Mouse (Mus musculus): Measurements from ENCODE around the gene Actr2. TPM values are rescaled to one million over a fixed set of nuclear protein-coding genes. Genes with fewer than 3 reads are reported as not detected.

The Actr2 gene
- polyA plus RNA-seq, 1 experiment, result 194 TPM

- Histone ChIP-seq H3K4me3 (ENCODE audit: insufficient read depth, low read length) (no peak overlapping the region), H3K27ac (ENCODE audit: insufficient read depth, low read length) (no peak overlapping the region), H3K4me1 (ENCODE audit: control insufficient read depth, insufficient read depth, low read length) (no peaks in the 10 kb centered on the region)
- TF ChIP-seq POLR2A (IDR thresholded peaks at IDR 0.05; ENCODE audit: low read depth, low read length), result no peak
These were observed 90.3 kb downstream of the Actr2 start for GRCm38 (mm10) chr11:20022462-20022861.

GRCm38 (mm10) chr11:20020720-20021119, 92.0 kb downstream of the Actr2 start:
- Histone ChIP-seq H3K4me3 (ENCODE audit: insufficient read depth, low read length) (no peak overlapping the region), H3K4me1 (ENCODE audit: control insufficient read depth, insufficient read depth, low read length) (no peaks in the 10 kb centered on the region), H3K27ac (ENCODE audit: insufficient read depth, low read length) (no peak overlapping the region)
- no peak for TF ChIP-seq POLR2A (IDR thresholded peaks at IDR 0.05; ENCODE audit: low read depth, low read length)
- no peak for TF ChIP-seq CTCF (IDR thresholded peaks at IDR 0.05; ENCODE audit: borderline replicate concordance, insufficient read depth, low read length)

GRCm38 (mm10) chr11:20018905-20019304, 93.8 kb downstream of the Actr2 start:
- no peak overlapping the region for H3K4me3 ChIP-seq (ENCODE audit: insufficient read depth, low read length)
- TF ChIP-seq CTCF (IDR thresholded peaks at IDR 0.05; ENCODE audit: borderline replicate concordance, insufficient read depth, low read length) (no peak), POLR2A (IDR thresholded peaks at IDR 0.05; ENCODE audit: low read depth, low read length) (no peak)
- no peaks in the 10 kb centered on the region for H3K4me1 ChIP-seq (ENCODE audit: control insufficient read depth, insufficient read depth, low read length)
- no peak overlapping the region for H3K27ac ChIP-seq (ENCODE audit: insufficient read depth, low read length)

- Histone ChIP-seq H3K27ac (ENCODE audit: insufficient read depth, low read length) (no peak overlapping the region), H3K4me1 (ENCODE audit: control insufficient read depth, insufficient read depth, low read length) (no peaks in the 10 kb centered on the region), H3K4me3 (ENCODE audit: insufficient read depth, low read length) (no peak overlapping the region)
- TF ChIP-seq POLR2A (IDR thresholded peaks at IDR 0.05; ENCODE audit: low read depth, low read length) (no peak), CTCF (IDR thresholded peaks at IDR 0.05; ENCODE audit: borderline replicate concordance, insufficient read depth, low read length) (no peak)
These were observed 94.8 kb downstream of the Actr2 start for GRCm38 (mm10) chr11:20017937-20018336.

- TF ChIP-seq CTCF (IDR thresholded peaks at IDR 0.05; ENCODE audit: borderline replicate concordance, insufficient read depth, low read length), result no peak
- no peak for TF ChIP-seq POLR2A (IDR thresholded peaks at IDR 0.05; ENCODE audit: low read depth, low read length)
- Histone ChIP-seq H3K4me3 (ENCODE audit: insufficient read depth, low read length) (no peak overlapping the region), H3K4me1 (ENCODE audit: control insufficient read depth, insufficient read depth, low read length) (no peaks in the 10 kb centered on the region), H3K27ac (ENCODE audit: insufficient read depth, low read length) (no peak overlapping the region)
These were observed 99.3 kb downstream of the Actr2 start for GRCm38 (mm10) chr11:20013366-20013765.

Other genes starting within 250 kb of the Actr2 start
- 26.3 and 27.7 TPM in 2 replicates for gene Spred2, start 188.5 kb downstream of the Actr2 start, polyA plus RNA-seq (2011; ENCODE audit: insufficient read length, low read depth, missing spikeins)
- 362 and 406 TPM in 2 replicates for gene Rab1a, start 88.5 kb upstream of the Actr2 start, polyA plus RNA-seq (2011; ENCODE audit: insufficient read length, low read depth, missing spikeins)
- 14.7 and 17.4 TPM in 2 replicates for gene Cep68, start 136.5 kb upstream of the Actr2 start, polyA plus RNA-seq (2011; ENCODE audit: insufficient read length, low read depth, missing spikeins)
- gene Slc1a4, start 219.8 kb upstream of the Actr2 start, polyA plus RNA-seq (2011; ENCODE audit: insufficient read length, low read depth, missing spikeins), result 45.2 and 61.5 TPM in 2 replicates